Mouse (Mus musculus): Measurements from ENCODE around the gene Sox5. TPM values are rescaled to one million over a fixed set of nuclear protein-coding genes. Genes with fewer than 3 reads are reported as not detected.

Gene Sox5
- polyA plus RNA-seq, 2 experiments = 1.6 to 1.7 TPM

- WGBS (ENCODE audit: insufficient replicate concordance) = 55% methylated on average over 10 of the region's 10 CpGs
- DNase-seq (ENCODE audit: low read depth in 3 of 3, low spot score in 3 of 3) = no peak
- H3K4me2 ChIP-seq (ENCODE audit: low read depth) = no peak overlapping the region
- no peak overlapping the region for H3K4me3 ChIP-seq (ENCODE audit: insufficient read depth in 1 of 2, low read depth in 2 of 2, low read length in 2 of 2)
- no peak for TF ChIP-seq CTCF (IDR thresholded peaks at IDR 0.05; ENCODE audit: low read depth)
- no peak for TF ChIP-seq EP300 (IDR thresholded peaks at IDR 0.05; ENCODE audit: low read depth)
- no peaks in the 10 kb centered on the region for H3K27me3 ChIP-seq (ENCODE audit: control insufficient read depth, insufficient read depth, low read length)
- no peaks in the 10 kb centered on the region for H3K9me3 ChIP-seq (ENCODE audit: control insufficient read depth, low read length)
- no peaks in the 10 kb centered on the region for H3K4me1 ChIP-seq (replicated peaks; ENCODE audit: control insufficient read depth in 2 of 2, insufficient read depth in 2 of 2, low read length in 1 of 2)
- ATAC-seq (ENCODE audit: insufficient read depth) = no peak
- H3K27ac ChIP-seq = no peak overlapping the region
- H3K36me3 ChIP-seq (replicated peaks; ENCODE audit: control insufficient read depth, insufficient read depth, low read depth) = no peaks in the 10 kb centered on the region
- no peak overlapping the region for H3K9ac ChIP-seq (replicated peaks)
Measured at GRCm38 (mm10) chr6:144731251-144731970, 50.4 kb downstream of the Sox5 start.

- Histone ChIP-seq H3K27me3 (ENCODE audit: control insufficient read depth, insufficient read depth, low read length) (no peaks in the 10 kb centered on the region), H3K9me3 (ENCODE audit: control insufficient read depth, low read length) (no peaks in the 10 kb centered on the region), H3K36me3 (replicated peaks; ENCODE audit: control insufficient read depth, insufficient read depth, low read depth) (no peaks in the 10 kb centered on the region), H3K4me2 (ENCODE audit: low read depth) (no peak overlapping the region), H3K27ac (no peak overlapping the region), H3K9ac (replicated peaks) (no peak overlapping the region), H3K4me3 (ENCODE audit: insufficient read depth in 1 of 2, low read depth in 2 of 2, low read length in 2 of 2) (no peak overlapping the region), H3K4me1 (replicated peaks; ENCODE audit: control insufficient read depth in 2 of 2, insufficient read depth in 2 of 2, low read length in 1 of 2) (peaks cover 0 to 6% of the 10 kb centered on the region in 2 experiments; a peak in 2 of 4 replicates)
- TF ChIP-seq CTCF (IDR thresholded peaks at IDR 0.05; ENCODE audit: low read depth) (no peak), EP300 (IDR thresholded peaks at IDR 0.05; ENCODE audit: low read depth) (no peak)
- no peak for ATAC-seq (ENCODE audit: insufficient read depth)
- no peak for DNase-seq (ENCODE audit: low read depth in 3 of 3, low spot score in 3 of 3)
- 18% methylated on average over 12 of the region's 12 CpGs for WGBS (ENCODE audit: insufficient replicate concordance)
Measured at GRCm38 (mm10) chr6:144723530-144724144, 58.1 kb downstream of the Sox5 start.

- Histone ChIP-seq H3K4me3 (ENCODE audit: insufficient read depth in 1 of 2, low read depth in 2 of 2, low read length in 2 of 2) (no peak overlapping the region), H3K9me3 (ENCODE audit: control insufficient read depth, low read length) (no peaks in the 10 kb centered on the region), H3K4me1 (replicated peaks; ENCODE audit: control insufficient read depth in 2 of 2, insufficient read depth in 2 of 2, low read length in 1 of 2) (peaks cover 0 to 6% of the 10 kb centered on the region in 2 experiments; a peak in 2 of 4 replicates), H3K27ac (no peak overlapping the region), H3K27me3 (ENCODE audit: control insufficient read depth, insufficient read depth, low read length) (no peaks in the 10 kb centered on the region), H3K9ac (replicated peaks) (no peak overlapping the region), H3K36me3 (replicated peaks; ENCODE audit: control insufficient read depth, insufficient read depth, low read depth) (no peaks in the 10 kb centered on the region), H3K4me2 (ENCODE audit: low read depth) (no peak overlapping the region)
- no peak for ATAC-seq (ENCODE audit: insufficient read depth)
- DNase-seq (ENCODE audit: low read depth in 3 of 3, low spot score in 3 of 3) = no peak
- no peak for TF ChIP-seq CTCF (IDR thresholded peaks at IDR 0.05; ENCODE audit: low read depth)
- WGBS (ENCODE audit: insufficient replicate concordance) = 61% methylated on average over 5 of the region's 5 CpGs
Measured at GRCm38 (mm10) chr6:144723024-144723423, 58.8 kb downstream of the Sox5 start.

GRCm38 (mm10) chr6:144720846-144721245 lies 60.9 kb downstream of the Sox5 start:
- DNase-seq (ENCODE audit: low read depth in 3 of 3, low spot score in 3 of 3) (no peak), ATAC-seq (ENCODE audit: insufficient read depth) (no peak)
- WGBS (ENCODE audit: insufficient replicate concordance) = 87% methylated on average over 13 of the region's 13 CpGs
- H3K9ac ChIP-seq (replicated peaks) = no peak overlapping the region
- peaks cover 0 to 6% of the 10 kb centered on the region in 2 experiments; a peak in 2 of 4 replicates for H3K4me1 ChIP-seq (replicated peaks; ENCODE audit: control insufficient read depth in 2 of 2, insufficient read depth in 2 of 2, low read length in 1 of 2)
- H3K36me3 ChIP-seq (replicated peaks; ENCODE audit: control insufficient read depth, insufficient read depth, low read depth) = no peaks in the 10 kb centered on the region
- H3K4me3 ChIP-seq (ENCODE audit: insufficient read depth in 1 of 2, low read depth in 2 of 2, low read length in 2 of 2) = no peak overlapping the region
- H3K27me3 ChIP-seq (ENCODE audit: control insufficient read depth, insufficient read depth, low read length) = no peaks in the 10 kb centered on the region
- no peak overlapping the region for H3K27ac ChIP-seq
- no peak overlapping the region for H3K4me2 ChIP-seq (ENCODE audit: low read depth)
- no peak for TF ChIP-seq CTCF (IDR thresholded peaks at IDR 0.05; ENCODE audit: low read depth)
- no peak for TF ChIP-seq EP300 (IDR thresholded peaks at IDR 0.05; ENCODE audit: low read depth)
- H3K9me3 ChIP-seq (ENCODE audit: control insufficient read depth, low read length) = no peaks in the 10 kb centered on the region

GRCm38 (mm10) chr6:144716376-144716775 lies 65.4 kb downstream of the Sox5 start:
- H3K9me3 ChIP-seq (ENCODE audit: control insufficient read depth, low read length) = no peaks in the 10 kb centered on the region
- H3K4me3 ChIP-seq (ENCODE audit: insufficient read depth in 1 of 2, low read depth in 2 of 2, low read length in 2 of 2) = no peak overlapping the region
- no peaks in the 10 kb centered on the region for H3K27me3 ChIP-seq (ENCODE audit: control insufficient read depth, insufficient read depth, low read length)
- no peak overlapping the region for H3K27ac ChIP-seq
- DNase-seq (ENCODE audit: low read depth in 3 of 3, low spot score in 3 of 3) = no peak
- no peak for ATAC-seq (ENCODE audit: insufficient read depth)
- peaks cover 4 to 11% of the 10 kb centered on the region in 2 experiments; a peak in 3 of 4 replicates for H3K4me1 ChIP-seq (replicated peaks; ENCODE audit: control insufficient read depth in 2 of 2, insufficient read depth in 2 of 2, low read length in 1 of 2)
- no peaks in the 10 kb centered on the region for H3K36me3 ChIP-seq (replicated peaks; ENCODE audit: control insufficient read depth, insufficient read depth, low read depth)
- H3K9ac ChIP-seq (replicated peaks) = no peak overlapping the region
- TF ChIP-seq CTCF (IDR thresholded peaks at IDR 0.05; ENCODE audit: low read depth) = no peak
- TF ChIP-seq EP300 (IDR thresholded peaks at IDR 0.05; ENCODE audit: low read depth) = no peak
- WGBS (ENCODE audit: insufficient replicate concordance) = 10% methylated on average over 1 of the region's 1 CpGs
- no peak overlapping the region for H3K4me2 ChIP-seq (ENCODE audit: low read depth)

All from liver, embryonic 14.5 days (tissue).